Mouse (Mus musculus) small intestine, adult 2 months (tissue): ENCODE measurements around the gene Gm20837. TPM values are rescaled to one million over a fixed set of nuclear protein-coding genes. Genes with fewer than 3 reads are reported as not detected.
"Not testable (repeated sequence)": the region's sequence is repeated elsewhere in the genome, so short reads cannot be mapped to it uniquely, and the experiment has no call there.

Source experiments
- H3K27ac ChIP-seq: fragments of 200-500 bp; 2 replicates; pipeline ENCODE4 v1.5.1; 2012; ENCODE audit warnings: low read depth, low read length, control low read depth, inconsistent platforms; ENCODE audit not compliant: insufficient read depth
- H3K27me3 ChIP-seq: fragments of 200-500 bp; 2 replicates; pipeline ENCODE4 v1.6.1; 2012; ENCODE audit warnings: mild to moderate bottlenecking, moderate library complexity, low read length, inconsistent platforms; ENCODE audit not compliant: control insufficient read depth, insufficient read depth
- H3K36me3 ChIP-seq: fragments of 200-500 bp; 2 replicates; pipeline ENCODE4 v1.6.1; 2012; ENCODE audit warnings: mild to moderate bottlenecking, low read length, control low read depth, inconsistent platforms; ENCODE audit not compliant: control insufficient read depth, insufficient read depth
- H3K4me1 ChIP-seq: fragments of 200-500 bp; 2 replicates; pipeline ENCODE4 v1.6.1; 2012; ENCODE audit warnings: low read length, inconsistent platforms, mixed read lengths; ENCODE audit not compliant: control insufficient read depth, insufficient read depth, insufficient read length
- H3K4me3 ChIP-seq: fragments of 200-500 bp; 2 replicates; pipeline ENCODE4 v1.5.1; 2012; ENCODE audit warnings: low read depth, mild to moderate bottlenecking, control low read depth, inconsistent platforms, low read length, moderate library complexity
- WGBS: fragments of 180-500 bp; shearing (Covaris S2); methylation state at CpG from one replicate; pipeline ENCODE4 v1.1.7; 2018; 5-methylcytosine and 5-hydroxymethylcytosine counted together
- polyA plus RNA-seq: library from polyadenylated mRNA; depleted of rRNA; stranded (reverse); fragments of >200 nt; gene quantifications from 2 replicates; pipeline ENCODE4 v1.2.3, GENCODE M21; 2012; rRNA removed

Gm20837 gene
- not detected in 2 replicates for polyA plus RNA-seq

GRCm38 (mm10) chrY:90400948-90401347 lies at the start of gene Gm20837:
Gene Gm20837 (plus strand): TSS chrY:90401248.
- H3K4me3 ChIP-seq, H3K27me3 ChIP-seq, H3K27ac ChIP-seq, H3K36me3 ChIP-seq, H3K4me1 ChIP-seq: not testable (repeated sequence)
- WGBS: no CpG with 5 or more reads among the region's 7 CpGs
